Mouse (Mus musculus): ENCODE measurements around the gene Mfsd4a. TPM values are rescaled to one million over a fixed set of nuclear protein-coding genes. Genes with fewer than 3 reads are reported as not detected.

Gene Mfsd4a
- total RNA-seq, 2 experiments from 2014 or later = 73.9 to 77.9 TPM

GRCm38 (mm10) chr1:132060036-132060769 lies 7.7 kb downstream of the Mfsd4a start:
- no peak for TF ChIP-seq CTCF (conservative IDR thresholded peaks at IDR 0.05)
- Histone ChIP-seq H3K27ac (no peak overlapping the region), H3K4me3 (no peak overlapping the region)
- DNase-seq (ENCODE audit: low spot score in 2 of 2) = no peak

- Histone ChIP-seq H3K27ac (no peak overlapping the region), H3K4me3 (no peak overlapping the region)
- TF ChIP-seq CTCF (conservative IDR thresholded peaks at IDR 0.05) = no peak
- no peak for DNase-seq (ENCODE audit: low spot score in 2 of 2)
Observed at GRCm38 (mm10) chr1:132058558-132058957, 9.3 kb downstream of the Mfsd4a start.

- no peak overlapping the region for H3K27ac ChIP-seq
- no peak for DNase-seq (ENCODE audit: low spot score in 2 of 2)
- no peak for TF ChIP-seq CTCF (conservative IDR thresholded peaks at IDR 0.05)
- no peak overlapping the region for H3K4me3 ChIP-seq
Observed at GRCm38 (mm10) chr1:132055054-132055664, 12.7 kb downstream of the Mfsd4a start.

DNA sequence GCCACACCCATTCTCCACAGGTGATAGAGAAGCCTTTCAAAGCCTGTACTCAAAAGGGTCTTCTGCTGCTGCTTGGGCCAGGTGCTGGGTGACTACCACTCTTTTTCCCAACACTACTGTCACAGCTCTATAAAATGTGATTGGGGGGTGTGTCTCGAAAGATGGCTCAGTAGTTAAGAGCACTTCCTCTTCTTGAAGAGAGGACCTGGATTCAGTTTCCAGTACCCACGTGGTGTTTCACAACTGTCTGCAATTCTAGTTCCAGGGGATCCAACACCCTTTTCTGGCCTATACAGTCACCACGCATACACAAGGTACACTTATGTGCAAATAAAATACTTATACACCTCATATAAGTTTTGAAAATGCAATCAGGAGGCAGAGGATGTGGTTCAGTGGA lies 13.5 kb downstream of the Mfsd4a start:
- DNase-seq (ENCODE audit: low spot score in 2 of 2) = no peak
- TF ChIP-seq CTCF (conservative IDR thresholded peaks at IDR 0.05) = no peak
- no peak overlapping the region for H3K27ac ChIP-seq
- H3K4me3 ChIP-seq = no peak overlapping the region

GRCm38 (mm10) chr1:132051746-132052145 lies 16.1 kb downstream of the Mfsd4a start:
- no peak for DNase-seq (ENCODE audit: low spot score in 2 of 2)
- Histone ChIP-seq H3K4me3 (no peak overlapping the region), H3K27ac (no peak overlapping the region)
- no peak for TF ChIP-seq CTCF (conservative IDR thresholded peaks at IDR 0.05)

- peak; percentile 53 to 67 for DNase-seq (ENCODE audit: low spot score in 2 of 2)
- TF ChIP-seq CTCF (conservative IDR thresholded peaks at IDR 0.05) = peak; percentile 91
- no peak overlapping the region for H3K4me3 ChIP-seq
- no peak overlapping the region for H3K27ac ChIP-seq
Observed at GRCm38 (mm10) chr1:132046143-132046735, 21.6 kb downstream of the Mfsd4a start.

GRCm38 (mm10) chr1:132043759-132044158 lies 24.1 kb downstream of the Mfsd4a start:
- no peak overlapping the region for H3K4me3 ChIP-seq
- DNase-seq (ENCODE audit: low spot score in 2 of 2) = peak; percentile 30 to 84
- peak overlapping the region; percentile 62; the same call in 1 of the 2 replicates for H3K27ac ChIP-seq
- no peak for TF ChIP-seq CTCF (conservative IDR thresholded peaks at IDR 0.05)

- peak overlapping the region; percentile 48; the same call in 1 of the 2 replicates for H3K27ac ChIP-seq
- DNase-seq (ENCODE audit: low spot score in 2 of 2) = no peak
- no peak for TF ChIP-seq CTCF (conservative IDR thresholded peaks at IDR 0.05)
- H3K4me3 ChIP-seq = no peak overlapping the region
Observed at GRCm38 (mm10) chr1:132040201-132040621, 27.7 kb downstream of the Mfsd4a start.

- H3K4me3 ChIP-seq = no peak overlapping the region
- H3K27ac ChIP-seq = no peak overlapping the region
- no peak for TF ChIP-seq CTCF (conservative IDR thresholded peaks at IDR 0.05)
- no peak for DNase-seq (ENCODE audit: low spot score in 2 of 2)
Observed at GRCm38 (mm10) chr1:132038753-132039152, 29.1 kb downstream of the Mfsd4a start.

GRCm38 (mm10) chr1:132037746-132038145 lies 30.1 kb downstream of the Mfsd4a start:
- TF ChIP-seq CTCF (conservative IDR thresholded peaks at IDR 0.05) = no peak
- Histone ChIP-seq H3K4me3 (no peak overlapping the region), H3K27ac (no peak overlapping the region)
- no peak for DNase-seq (ENCODE audit: low spot score in 2 of 2)

- H3K27ac ChIP-seq = no peak overlapping the region
- no peak for DNase-seq (ENCODE audit: low spot score in 2 of 2)
- no peak for TF ChIP-seq CTCF (conservative IDR thresholded peaks at IDR 0.05)
- H3K4me3 ChIP-seq = no peak overlapping the region
Observed at GRCm38 (mm10) chr1:132032172-132032571, 35.7 kb downstream of the Mfsd4a start.

GRCm38 (mm10) chr1:132030574-132030973 lies 37.3 kb downstream of the Mfsd4a start:
- DNase-seq (ENCODE audit: low spot score in 2 of 2) = no peak
- TF ChIP-seq CTCF (conservative IDR thresholded peaks at IDR 0.05) = peak; percentile 67
- H3K27ac ChIP-seq = no peak overlapping the region
- no peak overlapping the region for H3K4me3 ChIP-seq

DNA sequence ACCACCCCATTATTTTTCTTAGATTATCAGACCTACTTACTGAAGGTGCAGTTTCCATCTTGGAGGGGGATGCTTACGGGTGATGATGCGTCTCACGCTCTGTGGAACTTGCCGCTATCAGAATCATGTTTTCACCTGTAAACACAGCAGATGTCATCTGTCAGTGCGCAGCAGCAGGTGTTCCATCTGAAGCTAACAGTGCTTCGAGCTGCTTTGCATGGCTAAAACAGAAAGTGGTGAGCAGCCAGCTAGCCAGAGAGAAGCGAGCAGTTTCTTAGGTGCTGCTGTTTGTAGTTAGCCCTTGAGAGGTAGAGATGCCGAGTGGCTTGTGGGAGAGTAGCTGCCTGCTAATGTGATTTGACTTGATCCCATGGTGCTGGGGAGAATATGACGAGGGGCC lies 39.4 kb downstream of the Mfsd4a start:
- DNase-seq (ENCODE audit: low spot score in 2 of 2) = no peak
- no peak overlapping the region for H3K27ac ChIP-seq
- no peak for TF ChIP-seq CTCF (conservative IDR thresholded peaks at IDR 0.05)

More for the DNA sequence above, 39.4 kb downstream of the Mfsd4a start:
- H3K4me3 ChIP-seq = no peak overlapping the region

All from layer of hippocampus, adult 2 months (tissue).